Mouse (Mus musculus): ENCODE data around the gene 6030408B16Rik. TPM values are rescaled to one million over a fixed set of nuclear protein-coding genes. Genes with fewer than 3 reads are reported as not detected.

6030408B16Rik gene
- total and polyA plus RNA-seq, 3 experiments = not detected

GRCm38 (mm10) chr15:101255842-101256462, 37.1 kb upstream of the 6030408B16Rik start:
- no peak for ATAC-seq (ENCODE audit: extremely low read depth, insufficient number of reproducible peaks, low FRiP score, poor library complexity, severe bottlenecking)

GRCm38 (mm10) chr15:101256463-101257206, 36.4 kb upstream of the 6030408B16Rik start:
- no peak for DNase-seq (ENCODE audit: low spot score)
- no peak for TF ChIP-seq GATA1 (IDR thresholded peaks at IDR 0.05; ENCODE audit: borderline replicate concordance, low read length)
- no peak for TF ChIP-seq CTCF (IDR thresholded peaks at IDR 0.05; ENCODE audit: low read depth, low read length)
- TF ChIP-seq POLR2AphosphoS5 (IDR thresholded peaks at IDR 0.05; ENCODE audit: insufficient replicate concordance, low read depth, low read length) = no peak
- no peak for TF ChIP-seq GATA2 (IDR thresholded peaks at IDR 0.05; ENCODE audit: borderline replicate concordance, low read depth, low read length)
- no peak for TF ChIP-seq TAL1 (conservative IDR thresholded peaks at IDR 0.05; ENCODE audit: low read depth, low read length)
- Histone ChIP-seq H3K4me1 (ENCODE audit: insufficient read depth, low read depth, low read length) (no peaks in the 10 kb centered on the region), H3K27me3 (ENCODE audit: insufficient read depth, low read length) (peaks cover 18% of the 10 kb centered on the region; the same call in 1 of the 2 replicates), H3K9me3 (replicated peaks) (peaks cover 51% of the 10 kb centered on the region), H3K4me3 (ENCODE audit: low read depth, low read length) (no peak overlapping the region), H3K36me3 (replicated peaks) (no peaks in the 10 kb centered on the region)
- no peak for ATAC-seq (ENCODE audit: extremely low read depth, insufficient number of reproducible peaks, low FRiP score, poor library complexity, severe bottlenecking)

More at GRCm38 (mm10) chr15:101255842-101256462, 37.1 kb upstream of the 6030408B16Rik start:
- no peak overlapping the region for H3K4me3 ChIP-seq (ENCODE audit: low read depth, low read length)
- H3K27me3 ChIP-seq (ENCODE audit: insufficient read depth, low read length) = peaks cover 18% of the 10 kb centered on the region; the same call in 1 of the 2 replicates
- no peaks in the 10 kb centered on the region for H3K36me3 ChIP-seq (replicated peaks)
- H3K4me1 ChIP-seq (ENCODE audit: insufficient read depth, low read depth, low read length) = no peaks in the 10 kb centered on the region
- DNase-seq (ENCODE audit: low spot score) = no peak
- peaks cover 52% of the 10 kb centered on the region for H3K9me3 ChIP-seq (replicated peaks)
- TF ChIP-seq TAL1 (conservative IDR thresholded peaks at IDR 0.05; ENCODE audit: low read depth, low read length) = no peak
- no peak for TF ChIP-seq GATA1 (IDR thresholded peaks at IDR 0.05; ENCODE audit: borderline replicate concordance, low read length)
- no peak for TF ChIP-seq POLR2AphosphoS5 (IDR thresholded peaks at IDR 0.05; ENCODE audit: insufficient replicate concordance, low read depth, low read length)
- TF ChIP-seq CTCF (IDR thresholded peaks at IDR 0.05; ENCODE audit: low read depth, low read length) = no peak
- no peak for TF ChIP-seq GATA2 (IDR thresholded peaks at IDR 0.05; ENCODE audit: borderline replicate concordance, low read depth, low read length)

GRCm38 (mm10) chr15:101258420-101258819, 34.6 kb upstream of the 6030408B16Rik start:
- H3K4me1 ChIP-seq (ENCODE audit: insufficient read depth, low read depth, low read length) = no peaks in the 10 kb centered on the region
- DNase-seq (ENCODE audit: low spot score) (no peak), ATAC-seq (ENCODE audit: extremely low read depth, insufficient number of reproducible peaks, low FRiP score, poor library complexity, severe bottlenecking) (no peak)
- TF ChIP-seq TAL1 (conservative IDR thresholded peaks at IDR 0.05; ENCODE audit: low read depth, low read length) (no peak), GATA1 (IDR thresholded peaks at IDR 0.05; ENCODE audit: borderline replicate concordance, low read length) (no peak), POLR2AphosphoS5 (IDR thresholded peaks at IDR 0.05; ENCODE audit: insufficient replicate concordance, low read depth, low read length) (no peak), CTCF (IDR thresholded peaks at IDR 0.05; ENCODE audit: low read depth, low read length) (no peak), GATA2 (IDR thresholded peaks at IDR 0.05; ENCODE audit: borderline replicate concordance, low read depth, low read length) (no peak)
- H3K4me3 ChIP-seq (ENCODE audit: low read depth, low read length) = no peak overlapping the region
- H3K36me3 ChIP-seq (replicated peaks) = no peaks in the 10 kb centered on the region
- H3K27me3 ChIP-seq (ENCODE audit: insufficient read depth, low read length) = peaks cover 18% of the 10 kb centered on the region; the same call in 1 of the 2 replicates
- H3K9me3 ChIP-seq (replicated peaks) = peaks cover 55% of the 10 kb centered on the region

GRCm38 (mm10) chr15:101259922-101260321, 33.1 kb upstream of the 6030408B16Rik start:
- ATAC-seq (ENCODE audit: extremely low read depth, insufficient number of reproducible peaks, low FRiP score, poor library complexity, severe bottlenecking) = no peak
- Histone ChIP-seq H3K27me3 (ENCODE audit: insufficient read depth, low read length) (peaks cover 10% of the 10 kb centered on the region; the same call in 1 of the 2 replicates), H3K4me1 (ENCODE audit: insufficient read depth, low read depth, low read length) (no peaks in the 10 kb centered on the region), H3K4me3 (ENCODE audit: low read depth, low read length) (no peak overlapping the region), H3K9me3 (replicated peaks) (peaks cover 50% of the 10 kb centered on the region), H3K36me3 (replicated peaks) (no peaks in the 10 kb centered on the region)
- no peak for TF ChIP-seq TAL1 (conservative IDR thresholded peaks at IDR 0.05; ENCODE audit: low read depth, low read length)
- no peak for TF ChIP-seq GATA2 (IDR thresholded peaks at IDR 0.05; ENCODE audit: borderline replicate concordance, low read depth, low read length)
- TF ChIP-seq POLR2AphosphoS5 (IDR thresholded peaks at IDR 0.05; ENCODE audit: insufficient replicate concordance, low read depth, low read length) = no peak
- no peak for TF ChIP-seq CTCF (IDR thresholded peaks at IDR 0.05; ENCODE audit: low read depth, low read length)
- no peak for TF ChIP-seq GATA1 (IDR thresholded peaks at IDR 0.05; ENCODE audit: borderline replicate concordance, low read length)
- no peak for DNase-seq (ENCODE audit: low spot score)

GRCm38 (mm10) chr15:101260387-101260786, 32.6 kb upstream of the 6030408B16Rik start:
- no peak for DNase-seq (ENCODE audit: low spot score)
- Histone ChIP-seq H3K36me3 (replicated peaks) (no peaks in the 10 kb centered on the region), H3K4me3 (ENCODE audit: low read depth, low read length) (no peak overlapping the region), H3K4me1 (ENCODE audit: insufficient read depth, low read depth, low read length) (no peaks in the 10 kb centered on the region), H3K27me3 (ENCODE audit: insufficient read depth, low read length) (peaks cover 10% of the 10 kb centered on the region; the same call in 1 of the 2 replicates), H3K9me3 (replicated peaks) (peaks cover 50% of the 10 kb centered on the region)
- TF ChIP-seq TAL1 (conservative IDR thresholded peaks at IDR 0.05; ENCODE audit: low read depth, low read length) (no peak), CTCF (IDR thresholded peaks at IDR 0.05; ENCODE audit: low read depth, low read length) (no peak), POLR2AphosphoS5 (IDR thresholded peaks at IDR 0.05; ENCODE audit: insufficient replicate concordance, low read depth, low read length) (no peak), GATA2 (IDR thresholded peaks at IDR 0.05; ENCODE audit: borderline replicate concordance, low read depth, low read length) (no peak), GATA1 (IDR thresholded peaks at IDR 0.05; ENCODE audit: borderline replicate concordance, low read length) (no peak)
- no peak for ATAC-seq (ENCODE audit: extremely low read depth, insufficient number of reproducible peaks, low FRiP score, poor library complexity, severe bottlenecking)
